Mouse (Mus musculus) hindbrain, embryonic 14.5 days (tissue): Measurements from ENCODE around the gene Ivd. TPM values are rescaled to one million over a fixed set of nuclear protein-coding genes. Genes with fewer than 3 reads are reported as not detected.

ENCODE experiments used
- ATAC-seq: fragments of 200-750 bp; cut with Nextera tagmentation; 2 replicates; pipeline ENCODE4 v1.8.0; 2017; ENCODE audit warnings: moderate number of reproducible peaks, mild to moderate bottlenecking, moderate TSS enrichment, moderate library complexity; ENCODE audit not compliant: low FRiP score
- DNase-seq: peaks from one replicate; pipeline ENCODE4 v3.0.0-alpha.2; 2015; ENCODE audit warnings: low spot score
- H3K27ac ChIP-seq: fragments of 300-500 bp; sonication (generic); 2 replicates; pipeline ENCODE4 v1.5.1; 2014; ENCODE audit warnings: mild to moderate bottlenecking, moderate library complexity
- H3K27me3 ChIP-seq: fragments of 300-500 bp; sonication (generic); 2 replicates; pipeline ENCODE4 v1.6.1; 2014; ENCODE audit warnings: mild to moderate bottlenecking, low read length, mixed read lengths; ENCODE audit not compliant: control insufficient read depth, insufficient read depth
- H3K36me3 ChIP-seq: fragments of 300-500 bp; sonication (generic); replicated peaks from 2 replicates; pipeline ENCODE4 v1.6.1; 2014; ENCODE audit not compliant: control insufficient read depth, insufficient read depth
- H3K4me1 ChIP-seq: fragments of 300-500 bp; sonication (generic); replicated peaks from 2 replicates; pipeline ENCODE4 v1.6.1; 2014; ENCODE audit warnings: antibody characterized with exemption, low read length, mixed read lengths; ENCODE audit not compliant: control insufficient read depth, insufficient read depth
- H3K4me2 ChIP-seq: fragments of 300-500 bp; sonication (generic); replicated peaks from 2 replicates; pipeline ENCODE4 v1.6.1; 2014; ENCODE audit warnings: mild to moderate bottlenecking, moderate library complexity
- H3K4me3 ChIP-seq: fragments of 300-500 bp; sonication (generic); replicated peaks from 2 replicates; pipeline ENCODE4 v1.5.1; 2014; ENCODE audit warnings: mild to moderate bottlenecking, low read length
- H3K9ac ChIP-seq: fragments of 300-500 bp; sonication (generic); 2 replicates; pipeline ENCODE4 v1.6.1; 2014
- H3K9me3 ChIP-seq: fragments of 300-500 bp; sonication (generic); 2 replicates; pipeline ENCODE4 v1.6.1; 2016; ENCODE audit warnings: low read length; ENCODE audit not compliant: control insufficient read depth
- WGBS: fragments of 180-500 bp; shearing (Covaris S2); extraction: QIAGEN DNeasy Blood & Tissue Kit; methylation state at CpG from one replicate; pipeline ENCODE4 v1.1.7; 2014; 5-methylcytosine and 5-hydroxymethylcytosine counted together
- polyA plus RNA-seq: library from polyadenylated mRNA; unstranded; fragments of >200 nt; fragmentation: Nextera tagmentation; extraction: Ambion mirVana; gene quantifications from 2 replicates; pipeline ENCODE4 v1.2.1, GENCODE M21; 2014

The Ivd gene
- polyA plus RNA-seq, 1 experiment from 2014 or later = 36.4 TPM

- ATAC-seq = no peak
- no peak overlapping the region for H3K27ac ChIP-seq
- no peaks in the 10 kb centered on the region for H3K27me3 ChIP-seq
- no peaks in the 10 kb centered on the region for H3K4me1 ChIP-seq
- H3K4me2 ChIP-seq = no peak overlapping the region
- no peak overlapping the region for H3K9ac ChIP-seq
- no peak for DNase-seq
- H3K36me3 ChIP-seq = no peaks in the 10 kb centered on the region
- 78% methylated on average over 5 of the region's 5 CpGs for WGBS
- H3K9me3 ChIP-seq = no peaks in the 10 kb centered on the region
- H3K4me3 ChIP-seq = no peak overlapping the region
Measured at GRCm38 (mm10) chr2:118841186-118841585, 20.6 kb upstream of the Ivd start.

DNA sequence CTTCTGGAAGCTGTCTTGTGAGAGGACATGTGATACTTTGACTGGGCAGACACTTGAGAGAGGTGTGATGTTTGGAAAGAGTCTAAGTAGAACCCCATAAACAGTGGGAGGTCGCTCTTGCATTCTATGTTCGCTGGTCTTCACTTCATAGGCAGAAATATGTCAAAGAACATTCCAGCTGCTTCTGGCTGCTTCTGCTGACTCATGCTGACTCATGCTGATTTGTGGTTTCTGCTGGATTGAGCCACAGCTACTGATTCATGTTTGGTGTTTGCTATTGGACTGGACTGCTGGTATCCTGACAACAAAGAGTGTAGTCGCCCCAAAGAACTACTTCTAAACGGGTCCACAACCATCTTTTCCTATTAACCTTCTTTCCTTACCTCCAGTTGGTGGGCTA, 20.0 kb upstream of the Ivd start:
- H3K9me3 ChIP-seq = no peaks in the 10 kb centered on the region
- no peaks in the 10 kb centered on the region for H3K4me1 ChIP-seq
- H3K4me3 ChIP-seq = no peak overlapping the region
- DNase-seq = no peak
- H3K27ac ChIP-seq = no peak overlapping the region
- no peaks in the 10 kb centered on the region for H3K27me3 ChIP-seq
- no peaks in the 10 kb centered on the region for H3K36me3 ChIP-seq
- no peak for ATAC-seq
- WGBS = 94% methylated on average over 4 of the region's 4 CpGs
- no peak overlapping the region for H3K9ac ChIP-seq
- no peak overlapping the region for H3K4me2 ChIP-seq

- DNase-seq = no peak
- Histone ChIP-seq H3K4me3 (no peak overlapping the region), H3K27ac (no peak overlapping the region), H3K4me1 (no peaks in the 10 kb centered on the region), H3K9me3 (no peaks in the 10 kb centered on the region), H3K36me3 (no peaks in the 10 kb centered on the region), H3K9ac (no peak overlapping the region), H3K4me2 (no peak overlapping the region), H3K27me3 (no peaks in the 10 kb centered on the region)
- 87% methylated on average over 3 of the region's 3 CpGs for WGBS
- ATAC-seq = no peak
Measured at GRCm38 (mm10) chr2:118844427-118844826, 17.3 kb upstream of the Ivd start.

- Histone ChIP-seq H3K27ac (no peak overlapping the region), H3K9me3 (no peaks in the 10 kb centered on the region), H3K4me3 (no peak overlapping the region), H3K4me2 (no peak overlapping the region), H3K27me3 (no peaks in the 10 kb centered on the region), H3K9ac (no peak overlapping the region), H3K36me3 (no peaks in the 10 kb centered on the region), H3K4me1 (no peaks in the 10 kb centered on the region)
- no peak for DNase-seq
- WGBS = 55% methylated on average over 7 of the region's 7 CpGs
- no peak for ATAC-seq
Measured at GRCm38 (mm10) chr2:118846246-118846645, 15.5 kb upstream of the Ivd start.

DNA sequence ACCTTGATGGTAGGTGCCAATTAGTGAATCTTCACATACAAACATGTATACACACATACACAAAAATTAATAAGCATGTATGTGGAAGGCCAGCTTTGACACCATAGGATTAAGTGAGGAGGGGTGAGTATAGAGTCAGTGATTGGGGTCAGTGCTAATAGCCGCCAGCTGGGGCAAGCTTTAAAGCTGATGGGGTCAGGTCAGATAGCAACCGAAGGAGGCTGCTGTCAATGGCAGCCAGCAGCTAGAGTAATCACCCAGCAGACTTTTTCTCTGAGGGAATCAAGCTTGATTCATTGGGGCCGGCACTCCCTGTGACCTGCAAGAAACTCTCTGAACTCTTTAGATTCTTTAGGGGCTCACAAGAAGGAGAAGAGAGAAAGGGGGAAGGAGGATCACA, 10.0 kb upstream of the Ivd start:
- no peak overlapping the region for H3K4me2 ChIP-seq
- 20% methylated on average over 3 of the region's 3 CpGs for WGBS
- H3K9me3 ChIP-seq = no peaks in the 10 kb centered on the region
- no peak overlapping the region for H3K9ac ChIP-seq
- no peak overlapping the region for H3K27ac ChIP-seq
- no peak overlapping the region for H3K4me3 ChIP-seq
- DNase-seq = no peak
- no peaks in the 10 kb centered on the region for H3K4me1 ChIP-seq
- H3K36me3 ChIP-seq = no peaks in the 10 kb centered on the region
- H3K27me3 ChIP-seq = no peaks in the 10 kb centered on the region
- ATAC-seq = no peak

DNA sequence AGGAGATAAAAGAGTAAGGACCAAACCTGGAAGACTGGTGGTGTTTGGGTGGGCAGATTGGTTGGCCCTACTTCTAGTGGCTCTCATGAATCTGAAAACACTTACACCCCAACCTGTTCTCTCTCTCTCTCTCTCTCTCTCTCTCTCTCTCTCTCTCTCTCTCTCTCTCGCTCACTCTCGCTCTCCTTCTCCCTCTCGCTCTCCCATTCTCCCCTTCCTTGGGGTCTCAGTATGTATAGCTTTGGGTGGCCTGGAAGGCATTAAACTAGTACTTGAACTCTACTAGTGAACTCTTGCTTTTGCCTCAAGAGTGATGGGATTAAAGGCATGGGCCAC, 554 bp downstream of the Ivd start:
- Histone ChIP-seq H3K27me3 (no peaks in the 10 kb centered on the region), H3K4me2 (peak overlapping the region; percentile 66), H3K36me3 (no peaks in the 10 kb centered on the region), H3K27ac (no peak overlapping the region; the same call in 1 of the 2 replicates), H3K4me1 (0 out of 2 replicates have a peak, but pooled peaks cover 3% of the 10 kb centered on the region), H3K9ac (peak overlapping the region; percentile 60), H3K9me3 (no peaks in the 10 kb centered on the region), H3K4me3 (peak overlapping the region; percentile 53)
- ATAC-seq (no peak), DNase-seq (no peak)
- 100% methylated on average over 1 of the region's 3 CpGs for WGBS

DNA sequence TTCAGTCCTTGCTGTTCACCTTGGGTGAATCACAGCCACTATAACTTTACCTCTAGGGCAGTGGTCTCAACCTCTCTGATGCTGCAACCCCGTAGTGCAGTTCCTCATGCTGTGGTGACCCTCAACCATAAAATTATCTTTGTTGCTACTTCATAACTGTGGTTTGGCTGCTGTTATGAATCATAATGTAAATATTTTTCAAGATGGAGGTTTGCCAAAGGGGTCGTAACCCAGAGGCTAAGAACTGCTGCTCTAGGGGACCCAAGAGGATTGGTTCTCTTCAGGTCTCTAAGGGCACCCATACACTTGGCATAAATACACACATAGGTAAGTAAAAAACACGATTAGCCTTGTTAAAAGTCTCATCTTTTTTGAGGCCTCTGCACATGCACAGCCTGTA, 8.8 kb downstream of the Ivd start:
- WGBS = 95% methylated on average over 3 of the region's 3 CpGs
- H3K27ac ChIP-seq = no peak overlapping the region
- H3K4me3 ChIP-seq = no peak overlapping the region
- no peak for ATAC-seq
- no peak overlapping the region for H3K9ac ChIP-seq
- no peaks in the 10 kb centered on the region for H3K4me1 ChIP-seq
- no peak overlapping the region for H3K4me2 ChIP-seq
- no peaks in the 10 kb centered on the region for H3K27me3 ChIP-seq
- H3K9me3 ChIP-seq = no peaks in the 10 kb centered on the region
- DNase-seq = no peak
- peaks cover 22% of the 10 kb centered on the region for H3K36me3 ChIP-seq

- H3K27ac ChIP-seq = no peak overlapping the region
- no peak overlapping the region for H3K4me3 ChIP-seq
- no peaks in the 10 kb centered on the region for H3K4me1 ChIP-seq
- peaks cover 22% of the 10 kb centered on the region for H3K36me3 ChIP-seq
- no peak for DNase-seq
- 75% methylated on average over 1 of the region's 1 CpGs for WGBS
- no peak overlapping the region for H3K9ac ChIP-seq
- H3K9me3 ChIP-seq = no peaks in the 10 kb centered on the region
- no peak for ATAC-seq
- H3K4me2 ChIP-seq = no peak overlapping the region
- H3K27me3 ChIP-seq = no peaks in the 10 kb centered on the region
Measured at GRCm38 (mm10) chr2:118871032-118871431, 9.3 kb downstream of the Ivd start.

DNA sequence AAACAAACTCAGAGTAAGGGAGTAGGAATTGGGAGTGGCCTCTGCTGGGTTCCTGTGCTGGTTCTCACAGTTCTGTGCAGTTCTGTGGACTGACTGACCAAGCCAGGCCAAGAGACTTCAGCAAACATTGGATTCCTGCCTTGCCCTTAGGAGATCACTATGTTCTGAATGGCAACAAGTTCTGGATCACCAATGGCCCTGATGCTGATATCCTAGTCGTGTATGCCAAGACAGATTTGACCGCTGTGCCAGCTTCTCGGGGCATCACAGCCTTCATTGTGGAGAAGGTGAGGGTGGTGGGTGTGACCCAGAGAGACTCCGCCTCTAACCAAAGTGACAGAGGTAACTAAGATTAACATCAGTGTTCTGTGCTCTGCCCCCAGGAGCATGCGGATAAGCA, 11.3 kb downstream of the Ivd start:
- DNase-seq (no peak), ATAC-seq (no peak)
- Histone ChIP-seq H3K36me3 (peaks cover 40% of the 10 kb centered on the region), H3K4me1 (no peaks in the 10 kb centered on the region), H3K4me3 (no peak overlapping the region), H3K9ac (no peak overlapping the region), H3K27me3 (no peaks in the 10 kb centered on the region), H3K4me2 (no peak overlapping the region), H3K9me3 (no peaks in the 10 kb centered on the region), H3K27ac (no peak overlapping the region)
- 90% methylated on average over 5 of the region's 5 CpGs for WGBS

DNA sequence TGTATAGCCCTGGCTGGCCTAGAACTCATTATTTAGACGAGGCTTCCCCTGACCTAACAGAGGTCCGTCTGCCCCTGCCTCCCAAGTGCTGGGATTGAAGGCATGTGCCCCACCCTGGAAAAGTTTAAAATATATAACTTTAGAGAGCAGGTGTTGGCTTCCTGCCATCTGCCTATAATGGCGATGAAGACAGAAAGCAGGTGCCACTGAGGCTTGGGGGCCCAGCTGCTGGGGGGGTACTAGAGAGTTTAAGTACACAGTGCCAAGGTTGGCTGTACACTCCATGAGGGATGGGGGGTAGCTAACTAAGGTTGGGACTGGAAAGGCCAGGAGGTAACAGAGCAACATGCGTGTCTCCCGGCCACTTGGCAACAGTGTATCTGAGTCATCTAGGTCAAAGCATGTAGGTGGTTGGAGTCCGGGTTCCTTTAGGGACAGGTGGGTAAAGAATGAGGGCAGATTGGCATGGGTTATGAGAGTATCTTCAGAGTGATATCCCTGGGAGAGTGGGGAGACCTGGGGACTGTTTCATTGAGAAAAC, 12.2 kb downstream of the Ivd start:
- 90% methylated on average over 6 of the region's 6 CpGs for WGBS
- peaks cover 42% of the 10 kb centered on the region for H3K36me3 ChIP-seq
- DNase-seq = no peak
- H3K4me2 ChIP-seq = no peak overlapping the region
- H3K27me3 ChIP-seq = no peaks in the 10 kb centered on the region
- H3K27ac ChIP-seq = no peak overlapping the region
- H3K4me3 ChIP-seq = no peak overlapping the region
- no peak overlapping the region for H3K9ac ChIP-seq
- no peak for ATAC-seq
- H3K4me1 ChIP-seq = no peaks in the 10 kb centered on the region
- no peaks in the 10 kb centered on the region for H3K9me3 ChIP-seq
